Mouse (Mus musculus) intestine, embryonic 14.5 days (tissue): ENCODE data around the gene Lin7a. TPM values are rescaled to one million over a fixed set of nuclear protein-coding genes. Genes with fewer than 3 reads are reported as not detected.

ENCODE experiments used
- ATAC-seq: fragments of 200-750 bp; cut with Nextera tagmentation; replicated peaks from 2 replicates; pipeline ENCODE4 v1.8.0; 2017; ENCODE audit warnings: low read depth, moderate number of reproducible peaks, moderate TSS enrichment, moderate library complexity; ENCODE audit not compliant: low FRiP score, low TSS enrichment
- DNase-seq: peaks from one replicate; pipeline ENCODE4 v3.0.0-alpha.2; 2018; ENCODE audit warnings: low spot score
- H3K27ac ChIP-seq: fragments of 300-500 bp; sonication (generic); 2 replicates; pipeline ENCODE4 v1.5.1; 2014; ENCODE audit warnings: low read depth, mild to moderate bottlenecking, control low read depth
- H3K27me3 ChIP-seq: fragments of 300-500 bp; sonication (generic); replicated peaks from 2 replicates; pipeline ENCODE4 v1.6.1; 2014; ENCODE audit warnings: low read length, control low read depth; ENCODE audit not compliant: control insufficient read depth, insufficient read depth
- H3K36me3 ChIP-seq: fragments of 300-500 bp; sonication (generic); 2 replicates; pipeline ENCODE4 v1.6.1; 2014; ENCODE audit warnings: low read length, control low read depth; ENCODE audit not compliant: control insufficient read depth, insufficient read depth
- H3K4me1 ChIP-seq: fragments of 300-500 bp; sonication (generic); replicated peaks from 2 replicates; pipeline ENCODE4 v1.6.1; 2014; ENCODE audit warnings: low read length, control low read depth, mixed read lengths; ENCODE audit not compliant: control insufficient read depth, insufficient read depth
- H3K4me2 ChIP-seq: fragments of 300-500 bp; sonication (generic); 2 replicates; pipeline ENCODE4 v1.6.1; 2014; ENCODE audit warnings: low read length
- H3K4me3 ChIP-seq: fragments of 300-500 bp; sonication (generic); 2 replicates; pipeline ENCODE4 v1.5.1; 2014; ENCODE audit warnings: low read depth, low read length, control low read depth, mixed read lengths
- H3K9ac ChIP-seq: fragments of 300-500 bp; sonication (generic); 2 replicates; pipeline ENCODE4 v1.6.1; 2014; ENCODE audit warnings: mild to moderate bottlenecking, low read length
- H3K9me3 ChIP-seq: fragments of 300-500 bp; sonication (generic); 2 replicates; pipeline ENCODE4 v1.6.1; 2016; ENCODE audit warnings: low read length, control low read depth; ENCODE audit not compliant: control insufficient read depth
- WGBS: fragments of 180-500 bp; shearing (Covaris S2); extraction: QIAGEN DNeasy Blood & Tissue Kit; methylation state at CpG from one replicate; pipeline ENCODE4 v1.1.7; 2014; 5-methylcytosine and 5-hydroxymethylcytosine counted together
- polyA plus RNA-seq: library from polyadenylated mRNA; unstranded; fragments of >200 nt; fragmentation: Nextera tagmentation; extraction: Ambion mirVana; gene quantifications from 2 replicates; pipeline ENCODE4 v1.2.1, GENCODE M21; 2014

Gene Lin7a
- polyA plus RNA-seq, 1 experiment from 2014 or later = 5.9 TPM

- Histone ChIP-seq H3K4me1 (no peaks in the 10 kb centered on the region), H3K9me3 (no peaks in the 10 kb centered on the region), H3K4me2 (no peak overlapping the region), H3K27me3 (no peaks in the 10 kb centered on the region), H3K9ac (no peak overlapping the region), H3K27ac (no peak overlapping the region), H3K4me3 (no peak overlapping the region), H3K36me3 (no peaks in the 10 kb centered on the region)
- ATAC-seq (no peak), DNase-seq (no peak)
- WGBS = 79% methylated on average over 4 of the region's 4 CpGs
Measured at GRCm38 (mm10) chr10:107381143-107381746, 109.8 kb downstream of the Lin7a start.

- Histone ChIP-seq H3K36me3 (no peaks in the 10 kb centered on the region), H3K4me1 (no peaks in the 10 kb centered on the region), H3K27me3 (no peaks in the 10 kb centered on the region), H3K9ac (no peak overlapping the region), H3K9me3 (no peaks in the 10 kb centered on the region), H3K4me3 (no peak overlapping the region), H3K27ac (no peak overlapping the region), H3K4me2 (no peak overlapping the region)
- DNase-seq (no peak), ATAC-seq (0 out of 2 replicates have a peak, but pooled peaks have one; percentile 70)
Measured at GRCm38 (mm10) chr10:107383825-107384224, 112.3 kb downstream of the Lin7a start.

- no peaks in the 10 kb centered on the region for H3K27me3 ChIP-seq
- no peaks in the 10 kb centered on the region for H3K9me3 ChIP-seq
- H3K36me3 ChIP-seq = no peaks in the 10 kb centered on the region
- peak; percentile 58 for DNase-seq
- H3K27ac ChIP-seq = no peak overlapping the region
- no peak overlapping the region for H3K4me3 ChIP-seq
- 41% methylated on average over 4 of the region's 4 CpGs for WGBS
- no peak overlapping the region for H3K9ac ChIP-seq
- no peak overlapping the region for H3K4me2 ChIP-seq
- peak; percentile 84 for ATAC-seq
- no peaks in the 10 kb centered on the region for H3K4me1 ChIP-seq
Measured at GRCm38 (mm10) chr10:107389505-107389904, 118.0 kb downstream of the Lin7a start.

GRCm38 (mm10) chr10:107405347-107405746 is 133.9 kb downstream of the Lin7a start:
- Histone ChIP-seq H3K36me3 (no peaks in the 10 kb centered on the region), H3K27me3 (no peaks in the 10 kb centered on the region), H3K27ac (no peak overlapping the region), H3K4me2 (no peak overlapping the region), H3K4me1 (no peaks in the 10 kb centered on the region), H3K9me3 (no peaks in the 10 kb centered on the region), H3K9ac (no peak overlapping the region), H3K4me3 (no peak overlapping the region)
- ATAC-seq = no peak
- no peak for DNase-seq
- WGBS = 87% methylated on average over 4 of the region's 4 CpGs

- no peak overlapping the region for H3K9ac ChIP-seq
- H3K36me3 ChIP-seq = no peaks in the 10 kb centered on the region
- no peaks in the 10 kb centered on the region for H3K4me1 ChIP-seq
- WGBS = 82% methylated on average over 14 of the region's 14 CpGs
- no peak for ATAC-seq
- no peak overlapping the region for H3K27ac ChIP-seq
- no peak for DNase-seq
- no peak overlapping the region for H3K4me3 ChIP-seq
- H3K27me3 ChIP-seq = no peaks in the 10 kb centered on the region
- no peaks in the 10 kb centered on the region for H3K9me3 ChIP-seq
- no peak overlapping the region for H3K4me2 ChIP-seq
Measured at GRCm38 (mm10) chr10:107418306-107418705, 146.8 kb downstream of the Lin7a start.

- 69% methylated on average over 5 of the region's 5 CpGs for WGBS
- ATAC-seq = no peak
Measured at GRCm38 (mm10) chr10:107436967-107437366, 165.5 kb downstream of the Lin7a start.

GRCm38 (mm10) chr10:107442781-107443180 is 171.3 kb downstream of the Lin7a start:
- 9% methylated on average over 4 of the region's 4 CpGs for WGBS
- DNase-seq (no peak), ATAC-seq (no peak; the same call in 1 of the 2 replicates)
- no peaks in the 10 kb centered on the region for H3K4me1 ChIP-seq
- no peak overlapping the region for H3K27ac ChIP-seq
- H3K9ac ChIP-seq = no peak overlapping the region
- no peaks in the 10 kb centered on the region for H3K36me3 ChIP-seq
- no peaks in the 10 kb centered on the region for H3K27me3 ChIP-seq
- H3K4me3 ChIP-seq = no peak overlapping the region
- no peaks in the 10 kb centered on the region for H3K9me3 ChIP-seq
- H3K4me2 ChIP-seq = no peak overlapping the region

More at GRCm38 (mm10) chr10:107436967-107437366, 165.5 kb downstream of the Lin7a start:
- no peak overlapping the region for H3K27ac ChIP-seq
- no peaks in the 10 kb centered on the region for H3K27me3 ChIP-seq
- H3K4me1 ChIP-seq = no peaks in the 10 kb centered on the region
- no peak overlapping the region for H3K4me2 ChIP-seq
- no peaks in the 10 kb centered on the region for H3K36me3 ChIP-seq
- DNase-seq = no peak
- no peaks in the 10 kb centered on the region for H3K9me3 ChIP-seq
- no peak overlapping the region for H3K4me3 ChIP-seq
- H3K9ac ChIP-seq = no peak overlapping the region

- Histone ChIP-seq H3K9ac (no peak overlapping the region), H3K27me3 (no peaks in the 10 kb centered on the region), H3K4me2 (no peak overlapping the region), H3K36me3 (no peaks in the 10 kb centered on the region), H3K9me3 (no peaks in the 10 kb centered on the region), H3K4me3 (no peak overlapping the region), H3K27ac (no peak overlapping the region), H3K4me1 (no peaks in the 10 kb centered on the region)
- ATAC-seq (no peak), DNase-seq (no peak)
- WGBS = 87% methylated on average over 5 of the region's 5 CpGs
Measured at GRCm38 (mm10) chr10:107449496-107450330, 178.2 kb downstream of the Lin7a start.
